Mouse (Mus musculus) fibroblast of lung, adult 2 months (primary cell): Measurements from ENCODE around the gene Cnn1.

ENCODE experiments used
- DNase-seq: peaks from one replicate; pipeline ENCODE4 v3.0.0-alpha.2; 2011; ENCODE audit warnings: low read depth

Gene Cnn1

DNA sequence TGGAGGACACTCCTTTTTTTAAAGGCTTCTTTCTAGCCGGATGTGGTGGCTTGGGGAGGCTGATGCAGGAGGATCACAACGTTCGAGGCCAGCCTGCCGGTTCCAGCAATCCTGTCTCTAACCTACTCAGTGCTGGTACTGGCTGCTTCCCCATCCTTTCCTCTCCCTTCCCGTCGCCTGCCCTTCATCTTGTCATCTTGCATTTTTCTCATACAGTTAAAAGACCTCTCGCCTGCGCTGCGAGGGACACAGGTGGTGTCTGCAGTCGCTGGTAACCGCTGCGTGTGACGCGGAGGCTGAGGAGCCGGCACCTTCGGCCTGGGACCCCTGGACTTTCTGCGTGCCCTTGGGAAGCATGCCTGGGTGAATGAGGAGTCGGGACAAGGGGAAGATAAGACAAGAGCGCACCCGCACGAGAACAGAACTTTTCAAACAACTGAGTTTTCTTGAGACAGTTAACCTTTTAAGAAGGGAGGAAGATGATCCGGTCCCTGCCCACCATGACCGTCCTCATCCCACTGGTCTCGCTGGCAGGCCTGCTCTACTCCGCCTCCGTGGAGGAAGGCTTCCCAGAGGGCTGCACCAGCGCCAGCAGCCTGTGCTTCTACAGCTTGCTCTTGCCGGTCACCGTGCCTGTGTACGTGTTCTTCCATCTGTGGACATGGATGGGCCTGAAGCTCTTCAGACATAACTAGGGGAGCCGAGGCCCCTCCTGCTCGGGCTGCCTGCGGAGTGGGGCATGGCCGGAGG, 58.7 kb downstream of the Cnn1 start:
- no peak for DNase-seq
